Mouse (Mus musculus) midbrain, embryonic 16.5 days (tissue): Measurements from ENCODE around the gene Map4k1. TPM values are rescaled to one million over a fixed set of nuclear protein-coding genes. Genes with fewer than 3 reads are reported as not detected.
"Not testable (repeated sequence)": the region's sequence is repeated elsewhere in the genome, so short reads cannot be mapped to it uniquely, and the experiment has no call there.

Experiments used
- ATAC-seq: fragments of 200-750 bp; cut with Nextera tagmentation; 2 replicates; pipeline ENCODE4 v1.8.0; 2017; ENCODE audit warnings: moderate TSS enrichment
- H3K27ac ChIP-seq: fragments of 300-500 bp; sonication (generic); 2 replicates; pipeline ENCODE4 v1.5.1; 2014; ENCODE audit warnings: mild to moderate bottlenecking, low read length, mixed read lengths
- H3K27me3 ChIP-seq: fragments of 300-500 bp; sonication (generic); 2 replicates; pipeline ENCODE4 v1.6.1; 2014; ENCODE audit warnings: low read depth, low read length, mixed read lengths; ENCODE audit not compliant: control insufficient read depth, insufficient read depth
- H3K36me3 ChIP-seq: fragments of 300-500 bp; sonication (generic); 2 replicates; pipeline ENCODE4 v1.6.1; 2014; ENCODE audit warnings: mild to moderate bottlenecking, low read length, moderate library complexity, mixed read lengths; ENCODE audit not compliant: control insufficient read depth, insufficient read depth
- H3K4me1 ChIP-seq: fragments of 300-500 bp; sonication (generic); 2 replicates; pipeline ENCODE4 v1.6.1; 2014; ENCODE audit warnings: mild to moderate bottlenecking, low read length, mixed read lengths; ENCODE audit not compliant: control insufficient read depth, insufficient read depth
- H3K4me2 ChIP-seq: fragments of 300-500 bp; sonication (generic); 2 replicates; pipeline ENCODE4 v1.6.1; 2014; ENCODE audit warnings: mild to moderate bottlenecking, low read length, mixed read lengths
- H3K4me3 ChIP-seq: fragments of 300-500 bp; sonication (generic); 2 replicates; pipeline ENCODE4 v1.5.1; 2014; ENCODE audit warnings: low read depth, mild to moderate bottlenecking, low read length, moderate library complexity, mixed read lengths
- H3K9ac ChIP-seq: fragments of 300-500 bp; sonication (generic); 2 replicates; pipeline ENCODE4 v1.6.1; 2014; ENCODE audit warnings: low read depth, low read length, mixed read lengths
- H3K9me3 ChIP-seq: fragments of 300-500 bp; sonication (generic); replicated peaks from 2 replicates; pipeline ENCODE4 v1.6.1; 2014; ENCODE audit warnings: mild to moderate bottlenecking, low read length, mixed read lengths; ENCODE audit not compliant: control insufficient read depth, poor library complexity, severe bottlenecking
- WGBS: fragments of 180-500 bp; shearing (Covaris S2); extraction: QIAGEN DNeasy Blood & Tissue Kit; methylation state at CpG from one replicate; pipeline ENCODE4 v1.1.7; 2014; 5-methylcytosine and 5-hydroxymethylcytosine counted together
- polyA plus RNA-seq: library from polyadenylated mRNA; unstranded; fragments of >200 nt; fragmentation: Nextera tagmentation; extraction: Ambion mirVana; gene quantifications from 2 replicates; pipeline ENCODE4 v1.2.1, GENCODE M21; 2015

Gene Map4k1
- polyA plus RNA-seq, 1 experiment from 2014 or later = 13.2 TPM

GRCm38 (mm10) chr7:28968120-28968519 lies 13.7 kb upstream of the Map4k1 start:
- not testable (repeated sequence) for H3K27me3 ChIP-seq, H3K36me3 ChIP-seq, H3K4me2 ChIP-seq, H3K9ac ChIP-seq, H3K9me3 ChIP-seq, H3K4me3 ChIP-seq, H3K27ac ChIP-seq, ATAC-seq, H3K4me1 ChIP-seq
- WGBS = 97% methylated on average over 8 of the region's 8 CpGs

- H3K36me3 ChIP-seq = peaks cover 6% of the 10 kb centered on the region
- H3K9me3 ChIP-seq = no peaks in the 10 kb centered on the region
- H3K4me3 ChIP-seq = no peak overlapping the region
- H3K9ac ChIP-seq = no peak overlapping the region
- no peak overlapping the region for H3K4me2 ChIP-seq
- no peak for ATAC-seq
- 84% methylated on average over 1 of the region's 1 CpGs for WGBS
- H3K27ac ChIP-seq = no peak overlapping the region
- H3K4me1 ChIP-seq = no peaks in the 10 kb centered on the region
- H3K27me3 ChIP-seq = no peaks in the 10 kb centered on the region
Observed at GRCm38 (mm10) chr7:28969271-28969670, 12.6 kb upstream of the Map4k1 start.

- Histone ChIP-seq H3K27me3 (no peaks in the 10 kb centered on the region), H3K9me3 (no peaks in the 10 kb centered on the region), H3K27ac (no peak overlapping the region), H3K4me3 (no peak overlapping the region), H3K9ac (no peak overlapping the region), H3K4me2 (no peak overlapping the region), H3K36me3 (peaks cover 8% of the 10 kb centered on the region), H3K4me1 (no peaks in the 10 kb centered on the region)
- 82% methylated on average over 12 of the region's 12 CpGs for WGBS
- no peak for ATAC-seq
Observed at GRCm38 (mm10) chr7:28969672-28970394, 12.0 kb upstream of the Map4k1 start.

DNA sequence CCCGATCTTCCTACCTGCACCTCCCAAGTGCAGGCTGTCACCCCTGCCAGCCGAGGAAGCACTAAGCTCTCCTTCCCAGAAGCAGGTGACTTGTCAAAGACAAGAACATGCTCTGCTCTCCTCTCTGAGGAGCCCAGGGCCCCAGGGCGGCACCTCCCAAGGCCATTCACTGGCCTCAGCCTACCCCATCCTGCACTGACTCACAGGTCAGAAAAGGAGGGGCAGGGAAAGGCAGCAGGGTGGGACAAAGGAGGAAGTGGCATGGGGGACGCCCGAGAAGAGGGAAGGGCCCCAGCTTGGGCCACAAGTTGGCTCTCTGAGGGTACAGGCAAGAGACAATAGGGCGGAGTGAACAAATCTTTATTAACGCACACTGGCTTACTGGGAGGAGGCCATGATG lies 10.8 kb upstream of the Map4k1 start:
- Histone ChIP-seq H3K4me3 (no peak overlapping the region), H3K27ac (no peak overlapping the region), H3K4me2 (no peak overlapping the region), H3K4me1 (no peaks in the 10 kb centered on the region), H3K9ac (no peak overlapping the region), H3K27me3 (no peaks in the 10 kb centered on the region), H3K36me3 (peaks cover 8% of the 10 kb centered on the region), H3K9me3 (no peaks in the 10 kb centered on the region)
- 0 out of 2 replicates have a peak, but pooled peaks have one; percentile 39 for ATAC-seq
- WGBS = 90% methylated on average over 7 of the region's 7 CpGs

- no peak overlapping the region for H3K27ac ChIP-seq
Observed at GRCm38 (mm10) chr7:28971770-28972269, 10.0 kb upstream of the Map4k1 start.

GRCm38 (mm10) chr7:28972542-28972985 lies 9.3 kb upstream of the Map4k1 start:
- Histone ChIP-seq H3K27me3 (no peaks in the 10 kb centered on the region), H3K9me3 (no peaks in the 10 kb centered on the region), H3K9ac (no peak overlapping the region), H3K4me3 (no peak overlapping the region), H3K36me3 (peaks cover 13% of the 10 kb centered on the region), H3K4me1 (no peaks in the 10 kb centered on the region), H3K27ac (no peak overlapping the region), H3K4me2 (no peak overlapping the region)
- no peak for ATAC-seq
- 69% methylated on average over 8 of the region's 8 CpGs for WGBS

More at GRCm38 (mm10) chr7:28971770-28972269, 10.0 kb upstream of the Map4k1 start:
- Histone ChIP-seq H3K9me3 (no peaks in the 10 kb centered on the region), H3K4me1 (no peaks in the 10 kb centered on the region), H3K4me2 (no peak overlapping the region), H3K9ac (no peak overlapping the region), H3K36me3 (peaks cover 8% of the 10 kb centered on the region), H3K4me3 (no peak overlapping the region), H3K27me3 (no peaks in the 10 kb centered on the region)
- WGBS = 87% methylated on average over 6 of the region's 6 CpGs
- no peak for ATAC-seq

GRCm38 (mm10) chr7:28973025-28973424 lies 8.8 kb upstream of the Map4k1 start:
- peaks cover 16% of the 10 kb centered on the region for H3K36me3 ChIP-seq
- no peaks in the 10 kb centered on the region for H3K27me3 ChIP-seq
- H3K4me2 ChIP-seq = no peak overlapping the region
- no peaks in the 10 kb centered on the region for H3K9me3 ChIP-seq
- no peak for ATAC-seq
- H3K4me3 ChIP-seq = no peak overlapping the region
- no peaks in the 10 kb centered on the region for H3K4me1 ChIP-seq
- no peak overlapping the region for H3K9ac ChIP-seq
- 87% methylated on average over 8 of the region's 8 CpGs for WGBS
- H3K27ac ChIP-seq = no peak overlapping the region

DNA sequence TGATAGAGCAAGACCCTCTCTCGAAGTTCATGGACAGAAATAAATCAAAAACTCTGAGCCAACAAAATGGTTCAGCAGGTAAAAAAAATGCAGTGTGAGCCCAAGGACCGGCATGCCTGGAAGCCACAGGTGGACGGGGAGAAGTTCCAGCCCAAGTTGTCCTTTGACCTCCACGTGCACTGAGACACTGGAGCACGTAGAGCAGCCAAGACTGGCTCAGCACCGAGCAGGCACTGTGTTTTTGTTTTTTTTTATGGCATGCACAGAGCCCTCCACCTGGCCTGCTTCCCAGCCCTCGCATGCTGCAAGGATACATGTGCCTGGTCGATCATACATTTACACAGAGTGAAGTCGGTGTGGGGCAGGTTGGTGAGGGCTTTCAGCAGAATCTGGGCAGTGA lies 4.3 kb upstream of the Map4k1 start:
- ATAC-seq = no peak
- WGBS = 92% methylated on average over 9 of the region's 9 CpGs
- Histone ChIP-seq H3K9ac (no peak overlapping the region), H3K4me3 (no peak overlapping the region), H3K36me3 (peaks cover 16% of the 10 kb centered on the region), H3K9me3 (no peaks in the 10 kb centered on the region), H3K27me3 (no peaks in the 10 kb centered on the region), H3K4me1 (peaks cover 13% of the 10 kb centered on the region), H3K27ac (no peak overlapping the region), H3K4me2 (no peak overlapping the region)

DNA sequence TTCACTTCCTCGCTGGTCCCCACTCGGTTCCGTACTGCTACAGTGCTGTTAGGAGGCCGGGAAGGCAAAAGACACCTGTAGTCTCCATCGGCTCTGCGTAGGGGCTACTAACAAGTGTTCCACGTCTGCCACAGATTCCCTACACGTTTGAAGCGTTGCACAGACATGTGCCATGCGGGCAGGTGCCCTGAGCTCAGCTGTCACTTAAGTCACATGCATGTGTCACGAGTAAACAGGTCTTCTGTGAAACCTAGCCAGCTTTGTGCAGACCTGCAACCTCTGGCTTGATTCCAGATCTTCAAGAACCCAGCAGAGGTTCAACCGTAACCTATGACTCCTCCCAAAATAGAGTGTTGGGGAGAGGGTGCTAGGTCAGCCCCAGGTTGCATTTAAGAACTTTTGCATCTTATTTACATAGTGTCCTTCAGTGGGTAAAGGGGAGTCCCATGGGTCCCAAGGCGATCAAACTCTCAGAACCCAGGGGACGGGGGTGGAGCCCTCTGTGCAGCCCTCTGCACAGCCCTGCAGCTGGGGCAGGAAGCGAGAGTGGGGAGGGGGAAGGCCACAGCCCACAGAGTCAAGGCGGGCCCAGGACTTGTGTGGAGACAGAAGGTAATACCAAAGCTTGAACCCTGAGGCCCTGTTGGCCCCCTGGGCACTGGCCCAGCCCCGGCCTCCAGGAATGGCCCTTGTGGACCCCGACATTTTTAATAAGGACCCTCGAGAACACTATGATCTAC lies 594 bp downstream of the Map4k1 start:
- peak; percentile 79 for ATAC-seq
- Histone ChIP-seq H3K27ac (peak overlapping the region; percentile 77), H3K27me3 (no peaks in the 10 kb centered on the region), H3K9me3 (no peaks in the 10 kb centered on the region), H3K36me3 (peaks cover 8% of the 10 kb centered on the region; the same call in 1 of the 2 replicates), H3K9ac (peak overlapping the region; percentile 64), H3K4me2 (peak overlapping the region; percentile 87), H3K4me3 (peak overlapping the region; percentile 42), H3K4me1 (peaks cover 17% of the 10 kb centered on the region)
- WGBS = 19% methylated on average over 19 of the region's 19 CpGs
